8 mouse cellular contexts compared by ENCODE assay signal in genomic region chr2:125122624-125123476, GRCm38 (mm10). TPM values are rescaled to one million over a fixed set of nuclear protein-coding genes. Genes with fewer than 3 reads are reported as not detected.
DNase-seq lines count a peak whose midpoint lies in the region; ATAC-seq and TF ChIP-seq lines count a peak whose summit lies in the region.

No protein-coding gene starts in this region.

- H3K27ac ChIP-seq in bone marrow, adult 2 months (ENCODE audit: control insufficient read depth, insufficient read depth, low read depth, low read length, poor library complexity) = peak overlapping the region; percentile 36; the same call in 1 of the 2 replicates
- peak overlapping the region; percentile 89 for H3K27ac ChIP-seq in embryonic facial prominence, embryonic 15.5 days (replicated peaks)
- peak overlapping the region; percentile 84 for H3K27ac ChIP-seq in heart, embryonic 11.5 days (ENCODE audit: low read depth, low read length)
- H3K27ac ChIP-seq in kidney, embryonic 14.5 days (ENCODE audit: low read depth, low read length) = peak overlapping the region; percentile 86
- peak overlapping the region; percentile 92 for H3K27ac ChIP-seq in limb, embryonic 14.5 days (replicated peaks; ENCODE audit: low read depth, low read length)
- H3K27ac ChIP-seq in midbrain, embryonic 14.5 days (replicated peaks; ENCODE audit: low read depth, low read length) = peak overlapping the region; percentile 97

- no peak for TF ChIP-seq CTCF in bone marrow, adult 2 months (IDR thresholded peaks at IDR 0.05; ENCODE audit: control insufficient read depth, insufficient read depth, low read length)

- H3K9me3 ChIP-seq in embryonic facial prominence, embryonic 15.5 days (replicated peaks) = no peaks in the 10 kb centered on the region
- H3K9me3 ChIP-seq in heart, embryonic 11.5 days (replicated peaks; ENCODE audit: control insufficient read depth, low read length) = no peaks in the 10 kb centered on the region
- no peaks in the 10 kb centered on the region for H3K9me3 ChIP-seq in kidney, embryonic 14.5 days (ENCODE audit: control insufficient read depth, low read length)
- no peaks in the 10 kb centered on the region for H3K9me3 ChIP-seq in limb, embryonic 14.5 days (ENCODE audit: control insufficient read depth, low read length)
- no peaks in the 10 kb centered on the region for H3K9me3 ChIP-seq in midbrain, embryonic 14.5 days (ENCODE audit: control insufficient read depth, low read length)

- H3K27me3 ChIP-seq in embryonic facial prominence, embryonic 15.5 days = no peaks in the 10 kb centered on the region
- H3K27me3 ChIP-seq in heart, embryonic 11.5 days (ENCODE audit: control insufficient read depth, insufficient read depth, low read length) = no peaks in the 10 kb centered on the region
- 0 out of 2 replicates have a peak, but pooled peaks cover 4% of the 10 kb centered on the region for H3K27me3 ChIP-seq in kidney, embryonic 14.5 days (ENCODE audit: control insufficient read depth, insufficient read depth, low read length)
- H3K27me3 ChIP-seq in limb, embryonic 14.5 days (ENCODE audit: control insufficient read depth, insufficient read depth, low read length) = no peaks in the 10 kb centered on the region
- no peaks in the 10 kb centered on the region for H3K27me3 ChIP-seq in midbrain, embryonic 14.5 days (ENCODE audit: control insufficient read depth, insufficient read depth, low read length)

- no peak for TF ChIP-seq POLR2A in bone marrow, adult 2 months (IDR thresholded peaks at IDR 0.05; ENCODE audit: borderline replicate concordance, control insufficient read depth, low read depth, low read length)
- TF ChIP-seq POLR2A in limb, embryonic 14.5 days (IDR thresholded peaks at IDR 0.05; ENCODE audit: borderline replicate concordance, extremely low read depth, insufficient read depth, insufficient read length) = no peak

- H3K4me3 ChIP-seq in bone marrow, adult 2 months (replicated peaks; ENCODE audit: control insufficient read depth, low read depth, low read length) = peak overlapping the region; percentile 86
- peak overlapping the region; percentile 77 for H3K4me3 ChIP-seq in embryonic facial prominence, embryonic 15.5 days (replicated peaks)
- peak overlapping the region; percentile 79 for H3K4me3 ChIP-seq in heart, embryonic 11.5 days (ENCODE audit: low read depth, low read length)
- H3K4me3 ChIP-seq in kidney, embryonic 14.5 days (ENCODE audit: low read length) = peak overlapping the region; percentile 79
- peak overlapping the region; percentile 77 for H3K4me3 ChIP-seq in limb, embryonic 14.5 days (replicated peaks; ENCODE audit: low read length)
- H3K4me3 ChIP-seq in midbrain, embryonic 14.5 days (replicated peaks; ENCODE audit: low read depth, low read length) = peak overlapping the region; percentile 76

- peak; percentile 81 for ATAC-seq in embryonic facial prominence, embryonic 15.5 days (ENCODE audit: insufficient number of reproducible peaks, low FRiP score, low TSS enrichment, low read depth)
- ATAC-seq in heart, embryonic 11.5 days (replicated peaks; ENCODE audit: insufficient number of reproducible peaks, low FRiP score, low TSS enrichment) = peak; percentile 76
- ATAC-seq in kidney, embryonic 14.5 days (ENCODE audit: low FRiP score, low TSS enrichment) = peak; percentile 85
- peak; percentile 69 for ATAC-seq in limb, embryonic 14.5 days (ENCODE audit: low FRiP score, low read depth)
- peak; percentile 74 for ATAC-seq in midbrain, embryonic 14.5 days (ENCODE audit: low FRiP score, low TSS enrichment)

- no peaks in the 10 kb centered on the region for H3K36me3 ChIP-seq in embryonic facial prominence, embryonic 15.5 days
- H3K36me3 ChIP-seq in heart, embryonic 11.5 days (ENCODE audit: control insufficient read depth, insufficient read depth, low read length) = no peaks in the 10 kb centered on the region
- no peaks in the 10 kb centered on the region for H3K36me3 ChIP-seq in kidney, embryonic 14.5 days (ENCODE audit: control insufficient read depth, insufficient read depth, low read length)
- H3K36me3 ChIP-seq in limb, embryonic 14.5 days (ENCODE audit: control insufficient read depth, insufficient read depth, low read length) = no peaks in the 10 kb centered on the region
- H3K36me3 ChIP-seq in midbrain, embryonic 14.5 days (ENCODE audit: control insufficient read depth, insufficient read depth, low read length) = no peaks in the 10 kb centered on the region

- H3K9ac ChIP-seq in embryonic facial prominence, embryonic 15.5 days = peak overlapping the region; percentile 76
- peak overlapping the region; percentile 96 for H3K9ac ChIP-seq in heart, embryonic 11.5 days (ENCODE audit: low read depth, low read length)
- H3K9ac ChIP-seq in kidney, embryonic 14.5 days (ENCODE audit: low read depth, low read length) = peak overlapping the region; percentile 98
- peak overlapping the region; percentile 98 for H3K9ac ChIP-seq in limb, embryonic 14.5 days (ENCODE audit: low read depth, low read length, severe bottlenecking)
- peak overlapping the region; percentile 99 for H3K9ac ChIP-seq in midbrain, embryonic 14.5 days (replicated peaks; ENCODE audit: low read length)

- peak overlapping the region; percentile 68 for H3K4me2 ChIP-seq in embryonic facial prominence, embryonic 15.5 days (replicated peaks)
- peak overlapping the region; percentile 67 for H3K4me2 ChIP-seq in heart, embryonic 11.5 days
- peak overlapping the region; percentile 57 for H3K4me2 ChIP-seq in kidney, embryonic 14.5 days (replicated peaks; ENCODE audit: low read depth, low read length)
- H3K4me2 ChIP-seq in limb, embryonic 14.5 days (replicated peaks; ENCODE audit: low read depth, low read length, severe bottlenecking) = peak overlapping the region; percentile 56
- H3K4me2 ChIP-seq in midbrain, embryonic 14.5 days (ENCODE audit: low read length) = peak overlapping the region; percentile 70

- WGBS in bone marrow, adult 2 months = 4% methylated on average over 53 of the region's 59 CpGs
- WGBS in embryonic facial prominence, embryonic 15.5 days = under 1% methylated on average over 44 of the region's 59 CpGs
- WGBS in heart, embryonic 11.5 days (ENCODE audit: insufficient replicate concordance) = under 1% methylated on average over 45 of the region's 59 CpGs
- under 1% methylated on average over 45 of the region's 59 CpGs for WGBS in kidney, embryonic 14.5 days
- WGBS in limb, embryonic 14.5 days = under 1% methylated on average over 26 of the region's 59 CpGs
- WGBS in midbrain, embryonic 14.5 days = under 1% methylated on average over 57 of the region's 59 CpGs

- DNase-seq in 416B (ENCODE audit: low read depth) = peak; percentile 45
- DNase-seq in limb, embryonic 14.5 days (ENCODE audit: low spot score) = peak; percentile 14
- peak; percentile 72 for DNase-seq in midbrain, embryonic 14.5 days
- DNase-seq in spleen, adult 12 weeks (ENCODE audit: low spot score) = peak; percentile 62

- H3K4me1 ChIP-seq in bone marrow, adult 2 months (ENCODE audit: control insufficient read depth, insufficient read depth, low read length) = no peaks in the 10 kb centered on the region; the same call in 1 of the 2 replicates
- no peaks in the 10 kb centered on the region for H3K4me1 ChIP-seq in embryonic facial prominence, embryonic 15.5 days
- H3K4me1 ChIP-seq in heart, embryonic 11.5 days (ENCODE audit: control insufficient read depth, insufficient read depth, low read length) = peaks cover 31% of the 10 kb centered on the region
- peaks cover 11% of the 10 kb centered on the region; the same call in 1 of the 2 replicates for H3K4me1 ChIP-seq in kidney, embryonic 14.5 days (ENCODE audit: control insufficient read depth, insufficient read depth, low read length)
- H3K4me1 ChIP-seq in limb, embryonic 14.5 days (ENCODE audit: control insufficient read depth, insufficient read depth, low read length) = peaks cover 12% of the 10 kb centered on the region
- H3K4me1 ChIP-seq in midbrain, embryonic 14.5 days (ENCODE audit: control insufficient read depth, insufficient read depth, low read length) = peaks cover 22% of the 10 kb centered on the region

RNA-seq across cellular contexts. Expression of gene Myef2, which starts 0.6 kb away (rescaled TPM):
- polyA plus RNA-seq in bone marrow, adult 2 months (2011; ENCODE audit: insufficient read depth, insufficient read length, low replicate concordance, missing spikeins) = 39.8 and 41.1 TPM in 2 replicates
- polyA plus RNA-seq in embryonic facial prominence, embryonic 15.5 days (2015; fragmentation: Nextera tagmentation; extraction: Ambion mirVana) = 75.1 and 79.2 TPM in 2 replicates
- 88.8 and 90.4 TPM in 2 replicates for polyA plus RNA-seq in heart, embryonic 11.5 days (2014; fragmentation: Nextera tagmentation; extraction: Ambion mirVana)
- polyA plus RNA-seq in kidney, embryonic 14.5 days (2014; fragmentation: Nextera tagmentation; extraction: Ambion mirVana) = 118 and 142 TPM in 2 replicates
- 75.8 and 96.5 TPM in 2 replicates for polyA plus RNA-seq in limb, embryonic 14.5 days (2012; rRNA removed)
- polyA plus RNA-seq in limb, embryonic 14.5 days (2014; fragmentation: Nextera tagmentation; extraction: Ambion mirVana) = 103 and 113 TPM in 2 replicates
- 232 and 263 TPM in 2 replicates for polyA plus RNA-seq in midbrain, embryonic 14.5 days (2014; fragmentation: Nextera tagmentation; extraction: Ambion mirVana)

RNA-seq across cellular contexts. Expression of gene Ctxn2, which starts 13.6 kb away (rescaled TPM):
- polyA plus RNA-seq in bone marrow, adult 2 months (2011; ENCODE audit: insufficient read depth, insufficient read length, low replicate concordance, missing spikeins) = not detected in 2 replicates
- polyA plus RNA-seq in embryonic facial prominence, embryonic 15.5 days (2015; fragmentation: Nextera tagmentation; extraction: Ambion mirVana) = not detected in 2 replicates
- polyA plus RNA-seq in heart, embryonic 11.5 days (2014; fragmentation: Nextera tagmentation; extraction: Ambion mirVana) = not detected in 2 replicates
- polyA plus RNA-seq in kidney, embryonic 14.5 days (2014; fragmentation: Nextera tagmentation; extraction: Ambion mirVana) = not detected in 2 replicates
- polyA plus RNA-seq in limb, embryonic 14.5 days (2012; rRNA removed) = not detected in 2 replicates
- polyA plus RNA-seq in limb, embryonic 14.5 days (2014; fragmentation: Nextera tagmentation; extraction: Ambion mirVana) = not detected in 2 replicates
- 11.9 and 20.2 TPM in 2 replicates for polyA plus RNA-seq in midbrain, embryonic 14.5 days (2014; fragmentation: Nextera tagmentation; extraction: Ambion mirVana)

RNA-seq across cellular contexts. Expression of gene Slc12a1, which starts 29.5 kb away (rescaled TPM):
- not detected in 2 replicates for polyA plus RNA-seq in bone marrow, adult 2 months (2011; ENCODE audit: insufficient read depth, insufficient read length, low replicate concordance, missing spikeins)
- polyA plus RNA-seq in embryonic facial prominence, embryonic 15.5 days (2015; fragmentation: Nextera tagmentation; extraction: Ambion mirVana) = not detected in 2 replicates
- polyA plus RNA-seq in heart, embryonic 11.5 days (2014; fragmentation: Nextera tagmentation; extraction: Ambion mirVana) = not detected in 2 replicates
- 8.0 and 21.4 TPM in 2 replicates for polyA plus RNA-seq in kidney, embryonic 14.5 days (2014; fragmentation: Nextera tagmentation; extraction: Ambion mirVana)
- polyA plus RNA-seq in limb, embryonic 14.5 days (2012; rRNA removed) = 0.04 and 0.06 TPM in 2 replicates
- 0.06 and 0.11 TPM in 2 replicates for polyA plus RNA-seq in limb, embryonic 14.5 days (2014; fragmentation: Nextera tagmentation; extraction: Ambion mirVana)
- polyA plus RNA-seq in midbrain, embryonic 14.5 days (2014; fragmentation: Nextera tagmentation; extraction: Ambion mirVana) = 0.11 TPM in 1 of 2 replicates, not detected in the other

RNA-seq across cellular contexts. Expression of gene Slc24a5, which starts 54.9 kb away (rescaled TPM):
- 6.2 and 6.5 TPM in 2 replicates for polyA plus RNA-seq in bone marrow, adult 2 months (2011; ENCODE audit: insufficient read depth, insufficient read length, low replicate concordance, missing spikeins)
- polyA plus RNA-seq in embryonic facial prominence, embryonic 15.5 days (2015; fragmentation: Nextera tagmentation; extraction: Ambion mirVana) = 10.8 and 11.4 TPM in 2 replicates
- 4.2 and 4.9 TPM in 2 replicates for polyA plus RNA-seq in heart, embryonic 11.5 days (2014; fragmentation: Nextera tagmentation; extraction: Ambion mirVana)
- polyA plus RNA-seq in kidney, embryonic 14.5 days (2014; fragmentation: Nextera tagmentation; extraction: Ambion mirVana) = 3.9 and 7.4 TPM in 2 replicates
- polyA plus RNA-seq in limb, embryonic 14.5 days (2012; rRNA removed) = 0.86 and 0.97 TPM in 2 replicates
- polyA plus RNA-seq in limb, embryonic 14.5 days (2014; fragmentation: Nextera tagmentation; extraction: Ambion mirVana) = 5.9 and 6.8 TPM in 2 replicates
- 7.6 and 8.1 TPM in 2 replicates for polyA plus RNA-seq in midbrain, embryonic 14.5 days (2014; fragmentation: Nextera tagmentation; extraction: Ambion mirVana)

Comparison
In these comparisons a context has a peak if more than half of its experiments do, and no peak if none do; other contexts are left out.
1. Peak in every context shown above with its lines: DNase-seq, ATAC-seq, H3K4me3 ChIP-seq and H3K27ac ChIP-seq.
2. DNase-seq: peak in every context shown above with its lines; median percentile 72 in midbrain, embryonic 14.5 days; 62 in spleen, adult 12 weeks; 45 in 416B; 14 in limb, embryonic 14.5 days.
3. H3K27ac ChIP-seq: peak in every context shown above with its lines; median percentile 97 in midbrain, embryonic 14.5 days; 92 in limb, embryonic 14.5 days; 89 in embryonic facial prominence, embryonic 15.5 days; 86 in kidney, embryonic 14.5 days; 84 in heart, embryonic 11.5 days; 36 in bone marrow, adult 2 months.
4. RNA of gene Ctxn2, which starts 13.6 kb away (polyA plus RNA-seq): 11.9 to 20.2 TPM in midbrain, embryonic 14.5 days; not detected in embryonic facial prominence, embryonic 15.5 days, not detected in limb, embryonic 14.5 days, not detected in bone marrow, adult 2 months, not detected in heart, embryonic 11.5 days and not detected in kidney, embryonic 14.5 days; every median in the first group is over 10 times any median in the second.